Comparison of ENCODE assay signal across 17 mouse cellular contexts in genomic region chr1:54860361-54860760, GRCm38 (mm10).
DNase-seq lines count a peak whose midpoint lies in the region; ATAC-seq lines count a peak whose summit lies in the region.
"Had no signal": no experiment of that assay in that cellular context is flagged by ENCODE, and none has a peak within 500 bp of the region (broad histone marks: within the 10 kb centered on the region; RNA-seq: fewer than 3 reads in every experiment).

No protein-coding gene starts in this region.

- no peak overlapping the region for H3K4me3 ChIP-seq in forebrain, embryonic 11.5 days (ENCODE audit: low read depth, low read length)
- H3K4me3 ChIP-seq in forebrain, embryonic 14.5 days (ENCODE audit: low read depth, low read length), result no peak overlapping the region
- H3K4me3 ChIP-seq: embryonic facial prominence, embryonic 12.5 days; forebrain, embryonic 12.5 days; hindbrain, embryonic 13.5 days had no signal

- no peak overlapping the region for H3K27ac ChIP-seq in forebrain, embryonic 11.5 days (ENCODE audit: low read depth, low read length)
- H3K27ac ChIP-seq in forebrain, embryonic 14.5 days (ENCODE audit: low read depth, low read length), result no peak overlapping the region
- H3K27ac ChIP-seq: embryonic facial prominence, embryonic 12.5 days; forebrain, embryonic 12.5 days; hindbrain, embryonic 13.5 days had no signal

- ATAC-seq in forebrain, embryonic 11.5 days (replicated peaks; ENCODE audit: low FRiP score), result no peak
- ATAC-seq in forebrain, embryonic 14.5 days, result no peak
- peak; percentile 63 for ATAC-seq in inflammation-experienced regulatory T-cells, adult 6 months
- ATAC-seq: forebrain, postnatal 0 days; intestine, postnatal 0 days had no signal

- no peak overlapping the region for H3K4me2 ChIP-seq in forebrain, embryonic 11.5 days (ENCODE audit: low read depth, low read length, severe bottlenecking)
- no peak overlapping the region for H3K4me2 ChIP-seq in forebrain, embryonic 14.5 days (ENCODE audit: low read length)
- H3K4me2 ChIP-seq: embryonic facial prominence, embryonic 12.5 days; forebrain, embryonic 12.5 days; hindbrain, embryonic 13.5 days had no signal

- H3K9me3 ChIP-seq in forebrain, embryonic 11.5 days (ENCODE audit: control insufficient read depth, low read length), result no peaks in the 10 kb centered on the region
- H3K9me3 ChIP-seq in forebrain, embryonic 14.5 days (replicated peaks; ENCODE audit: control insufficient read depth, low read length), result no peaks in the 10 kb centered on the region
- H3K9me3 ChIP-seq: embryonic facial prominence, embryonic 12.5 days; forebrain, embryonic 12.5 days; hindbrain, embryonic 13.5 days had no signal

- no peak overlapping the region for H3K9ac ChIP-seq in forebrain, embryonic 11.5 days (ENCODE audit: low read length)
- H3K9ac ChIP-seq in forebrain, embryonic 14.5 days (ENCODE audit: low read length), result no peak overlapping the region
- H3K9ac ChIP-seq: embryonic facial prominence, embryonic 12.5 days; forebrain, embryonic 12.5 days; forebrain, postnatal 0 days; hindbrain, embryonic 13.5 days had no signal

- WGBS in forebrain, embryonic 11.5 days, result 89% methylated on average over 5 of the region's 5 CpGs
- WGBS in forebrain, embryonic 14.5 days, result 86% methylated on average over 5 of the region's 5 CpGs

- no peaks in the 10 kb centered on the region for H3K4me1 ChIP-seq in forebrain, embryonic 11.5 days (replicated peaks; ENCODE audit: control insufficient read depth, insufficient read depth, low read length)
- 0 out of 2 replicates have a peak, but pooled peaks cover 3% of the 10 kb centered on the region for H3K4me1 ChIP-seq in forebrain, embryonic 14.5 days (ENCODE audit: control insufficient read depth, insufficient read depth, low read length)

- H3K27me3 ChIP-seq in forebrain, embryonic 11.5 days (ENCODE audit: control insufficient read depth, insufficient read depth, low read length), result no peaks in the 10 kb centered on the region
- H3K27me3 ChIP-seq in forebrain, embryonic 14.5 days (replicated peaks; ENCODE audit: control insufficient read depth, insufficient read depth, low read length), result no peaks in the 10 kb centered on the region
- H3K27me3 ChIP-seq: embryonic facial prominence, embryonic 12.5 days; forebrain, embryonic 12.5 days; hindbrain, embryonic 13.5 days had no signal

- peak; percentile 10 for DNase-seq in forebrain, embryonic 11.5 days (ENCODE audit: low spot score)
- no peak for DNase-seq in forebrain, embryonic 14.5 days (ENCODE audit: low spot score)
- peak; percentile 50 for DNase-seq in thymus, postnatal 0 days (ENCODE audit: low spot score)
- DNase-seq in thymus, postnatal 36 days, result no peak
- no peak for DNase-seq in spleen, adult 12 weeks (ENCODE audit: low spot score)
- DNase-seq in adrenal gland, adult 8-10 months, result no peak
- DNase-seq: B cell, adult 2 months; cerebellum, adult 2 months; cerebellum, postnatal 25 days; forebrain, postnatal 0 days; gastrocnemius, postnatal 36 days; heart, postnatal 10 days had no signal

- H3K36me3 ChIP-seq in forebrain, embryonic 11.5 days (ENCODE audit: control insufficient read depth, insufficient read depth, low read length), result no peaks in the 10 kb centered on the region
- H3K36me3 ChIP-seq in forebrain, embryonic 14.5 days (ENCODE audit: control insufficient read depth, insufficient read depth, low read length), result no peaks in the 10 kb centered on the region
- H3K36me3 ChIP-seq: embryonic facial prominence, embryonic 12.5 days; forebrain, embryonic 12.5 days; hindbrain, embryonic 13.5 days had no signal

Comparison
In these comparisons a context has a peak if more than half of its experiments do, and no peak if none do; other contexts are left out.
1. DNase-seq: peak in forebrain, embryonic 11.5 days (single experiment) and thymus, postnatal 0 days (single experiment); none in forebrain, embryonic 14.5 days (single experiment), thymus, postnatal 36 days (0 of 2), spleen, adult 12 weeks (single experiment) and adrenal gland, adult 8-10 months (single experiment).